ENCODE assay signal across 22 mouse cellular contexts in genomic region chr7:134015226-134015625, GRCm38 (mm10).
DNase-seq lines count a peak whose midpoint lies in the region; ATAC-seq and TF ChIP-seq lines count a peak whose summit lies in the region.
"Had no signal": no experiment of that assay in that cellular context is flagged by ENCODE, and none has a peak within 500 bp of the region (broad histone marks: within the 10 kb centered on the region; RNA-seq: fewer than 3 reads in every experiment).

No protein-coding gene starts in this region.

- 0 out of 2 replicates have a peak, but pooled peaks have one; percentile 32 for ATAC-seq in embryonic facial prominence, embryonic 13.5 days (ENCODE audit: insufficient number of reproducible peaks, insufficient read depth, low FRiP score, low TSS enrichment, low read depth)
- ATAC-seq in stomach, embryonic 16.5 days (ENCODE audit: insufficient read depth, low FRiP score) = no peak
- ATAC-seq in stomach, postnatal 0 days (ENCODE audit: low FRiP score, low TSS enrichment) = no peak
- ATAC-seq: hindbrain, postnatal 0 days; intestine, embryonic 16.5 days had no signal

- no peak for TF ChIP-seq CTCF in layer of hippocampus, adult 2 months (conservative IDR thresholded peaks at IDR 0.05)
- no peak for TF ChIP-seq CTCF in stomach, postnatal 0 days (IDR thresholded peaks at IDR 0.05; ENCODE audit: low read depth)

- 56% methylated on average over 4 of the region's 4 CpGs for WGBS in embryonic facial prominence, embryonic 13.5 days
- WGBS in embryonic facial prominence, embryonic 10.5 days = 56% methylated on average over 4 of the region's 4 CpGs
- 41% methylated on average over 4 of the region's 4 CpGs for WGBS in stomach, embryonic 16.5 days
- 46% methylated on average over 4 of the region's 4 CpGs for WGBS in stomach, postnatal 0 days

- no peak overlapping the region for H3K4me3 ChIP-seq in embryonic facial prominence, embryonic 13.5 days
- H3K4me3 ChIP-seq in embryonic facial prominence, embryonic 10.5 days = no peak overlapping the region
- no peak overlapping the region for H3K4me3 ChIP-seq in layer of hippocampus, adult 2 months
- no peak overlapping the region for H3K4me3 ChIP-seq in stomach, embryonic 16.5 days (replicated peaks; ENCODE audit: low read length)
- no peak overlapping the region for H3K4me3 ChIP-seq in stomach, postnatal 0 days (ENCODE audit: low read depth, low read length)
- H3K4me3 ChIP-seq: limb, embryonic 13.5 days; midbrain, embryonic 12.5 days had no signal

- no peaks in the 10 kb centered on the region for H3K36me3 ChIP-seq in embryonic facial prominence, embryonic 13.5 days
- no peaks in the 10 kb centered on the region for H3K36me3 ChIP-seq in embryonic facial prominence, embryonic 10.5 days (replicated peaks)
- no peaks in the 10 kb centered on the region for H3K36me3 ChIP-seq in stomach, embryonic 16.5 days (ENCODE audit: control insufficient read depth, insufficient read depth, low read length)
- H3K36me3 ChIP-seq in stomach, postnatal 0 days (ENCODE audit: control insufficient read depth, insufficient read depth, low read length) = no peaks in the 10 kb centered on the region
- H3K36me3 ChIP-seq: midbrain, embryonic 12.5 days had no signal

- H3K4me2 ChIP-seq in embryonic facial prominence, embryonic 13.5 days = no peak overlapping the region
- H3K4me2 ChIP-seq in stomach, embryonic 16.5 days (ENCODE audit: low read depth, low read length) = no peak overlapping the region
- no peak overlapping the region for H3K4me2 ChIP-seq in stomach, postnatal 0 days (replicated peaks; ENCODE audit: low read depth)
- H3K4me2 ChIP-seq: heart, embryonic 11.5 days; limb, embryonic 13.5 days; midbrain, embryonic 12.5 days had no signal

- peak overlapping the region; percentile 45; the same call in 1 of the 2 replicates for H3K27ac ChIP-seq in embryonic facial prominence, embryonic 13.5 days
- no peak overlapping the region for H3K27ac ChIP-seq in embryonic facial prominence, embryonic 10.5 days (replicated peaks)
- peak overlapping the region; percentile 18; the same call in 1 of the 2 replicates for H3K27ac ChIP-seq in layer of hippocampus, adult 2 months
- H3K27ac ChIP-seq in stomach, embryonic 16.5 days (ENCODE audit: low read length) = 0 out of 2 replicates have a peak overlapping the region, but pooled peaks have one; percentile 27
- H3K27ac ChIP-seq in stomach, postnatal 0 days (replicated peaks) = no peak overlapping the region
- H3K27ac ChIP-seq: hindbrain, postnatal 0 days; limb, embryonic 13.5 days; liver, embryonic 14.5 days; midbrain, embryonic 12.5 days had no signal

- no peak overlapping the region for H3K9ac ChIP-seq in embryonic facial prominence, embryonic 13.5 days
- no peak overlapping the region for H3K9ac ChIP-seq in stomach, embryonic 16.5 days (ENCODE audit: low read length)
- H3K9ac ChIP-seq in stomach, postnatal 0 days (ENCODE audit: low read length) = no peak overlapping the region
- H3K9ac ChIP-seq: limb, embryonic 13.5 days; liver, embryonic 14.5 days; midbrain, embryonic 12.5 days had no signal

- peaks cover 19% of the 10 kb centered on the region for H3K4me1 ChIP-seq in embryonic facial prominence, embryonic 13.5 days
- H3K4me1 ChIP-seq in embryonic facial prominence, embryonic 10.5 days = peaks cover 10% of the 10 kb centered on the region
- H3K4me1 ChIP-seq in stomach, embryonic 16.5 days (ENCODE audit: control insufficient read depth, insufficient read depth, low read length) = no peaks in the 10 kb centered on the region
- no peaks in the 10 kb centered on the region for H3K4me1 ChIP-seq in stomach, postnatal 0 days (replicated peaks; ENCODE audit: control insufficient read depth, insufficient read depth)

- no peaks in the 10 kb centered on the region for H3K9me3 ChIP-seq in embryonic facial prominence, embryonic 13.5 days
- no peaks in the 10 kb centered on the region for H3K9me3 ChIP-seq in embryonic facial prominence, embryonic 10.5 days
- H3K9me3 ChIP-seq in stomach, embryonic 16.5 days (replicated peaks; ENCODE audit: control insufficient read depth, low read length) = no peaks in the 10 kb centered on the region
- no peaks in the 10 kb centered on the region for H3K9me3 ChIP-seq in stomach, postnatal 0 days (ENCODE audit: control insufficient read depth, low read length)
- H3K9me3 ChIP-seq: limb, embryonic 13.5 days; midbrain, embryonic 12.5 days had no signal

- no peak for TF ChIP-seq EP300 in stomach, postnatal 0 days (optimal IDR thresholded peaks at IDR 0.05)

- intact Hi-C loops in gastrocnemius, postnatal 36 days (cut with DNase I) = no loop called here

- no peak for DNase-seq in embryonic facial prominence, embryonic 10.5 days (ENCODE audit: low spot score)
- DNase-seq in layer of hippocampus, adult 2 months (ENCODE audit: low spot score in 2 of 2) = no peak
- DNase-seq in layer of hippocampus, adult 8-10 months (ENCODE audit: low spot score in 2 of 2) = no peak
- no peak for DNase-seq in stomach, postnatal 0 days (ENCODE audit: low spot score)
- DNase-seq in thymus, postnatal 10 days (ENCODE audit: low spot score in 2 of 2) = no peak
- DNase-seq in gastrocnemius, postnatal 36 days = no peak
- DNase-seq: cerebellum, adult 2 months; gastrocnemius, postnatal 10 days; heart, adult 11 months; kidney, adult 9 months; kidney, postnatal 25 days; lung, postnatal 10 days; spleen, adult 18-20 months; thymus, postnatal 25 days had no signal

- H3K27me3 ChIP-seq in embryonic facial prominence, embryonic 13.5 days = no peaks in the 10 kb centered on the region
- no peaks in the 10 kb centered on the region for H3K27me3 ChIP-seq in embryonic facial prominence, embryonic 10.5 days (replicated peaks; ENCODE audit: low read depth, poor library complexity, severe bottlenecking)
- H3K27me3 ChIP-seq in stomach, embryonic 16.5 days (ENCODE audit: control insufficient read depth, insufficient read depth, low read length) = no peaks in the 10 kb centered on the region
- no peaks in the 10 kb centered on the region for H3K27me3 ChIP-seq in stomach, postnatal 0 days (ENCODE audit: control insufficient read depth, insufficient read depth, low read length)
- H3K27me3 ChIP-seq: limb, embryonic 13.5 days; midbrain, embryonic 12.5 days had no signal

Comparison
In these comparisons a context has a peak if more than half of its experiments do, and no peak if none do; other contexts are left out.
1. H3K27ac ChIP-seq: peak in embryonic facial prominence, embryonic 13.5 days (single experiment), layer of hippocampus, adult 2 months (single experiment) and stomach, embryonic 16.5 days (single experiment); none in embryonic facial prominence, embryonic 10.5 days (single experiment) and stomach, postnatal 0 days (single experiment).